Mouse (Mus musculus) layer of hippocampus, adult 18-20 months (tissue): ENCODE results near the gene Pip4k2c. TPM values are rescaled to one million over a fixed set of nuclear protein-coding genes. Genes with fewer than 3 reads are reported as not detected.
"Not testable (repeated sequence)": the region's sequence is repeated elsewhere in the genome, so short reads cannot be mapped to it uniquely, and the experiment has no call there.

Experiments used
- DNase-seq, 2 experiments: peaks; one replicate each; pipeline ENCODE4 v3.0.0; 2022; ENCODE audit warnings: low spot score in 2 of 2
- total RNA-seq, 2 experiments: library from RNA; stranded (reverse); gene quantifications; 2 replicates each; pipeline ENCODE4 v1.2.3; 2021

Gene Pip4k2c
- total RNA-seq, 2 experiments from 2014 or later, result 103 to 114 TPM

GRCm38 (mm10) chr10:127152556-127152955 lies 58.8 kb downstream of the Pip4k2c start:
- DNase-seq, result not testable (repeated sequence)

- not testable (repeated sequence) for DNase-seq
Measured at GRCm38 (mm10) chr10:127151233-127151632, 60.2 kb downstream of the Pip4k2c start.

GRCm38 (mm10) chr10:127150471-127150872 lies 60.9 kb downstream of the Pip4k2c start:
- DNase-seq, result no peak

- DNase-seq, result no peak
Measured at GRCm38 (mm10) chr10:127147135-127147534, 64.2 kb downstream of the Pip4k2c start.

Other genes starting within 250 kb of the Pip4k2c start
- 100 to 1,000 TPM; 108 to 115 TPM for gene Ctdsp2, start 232.9 kb downstream of the Pip4k2c start, total RNA-seq
- gene Avil, start 210.9 kb downstream of the Pip4k2c start, total RNA-seq, result under 1 TPM; 0.25 to 0.77 TPM
- gene Tsfm, start 180.7 kb downstream of the Pip4k2c start, total RNA-seq, result 10 to 100 TPM; 28.0 to 29.0 TPM
- gene Mettl1, start 170.2 kb downstream of the Pip4k2c start, total RNA-seq, result 10 to 100 TPM; 11.2 to 12.6 TPM
- under 1 TPM; 0.17 to 0.38 TPM for gene Eef1akmt3, start 170.1 kb downstream of the Pip4k2c start, total RNA-seq
- gene Cyp27b1, start 163.3 kb downstream of the Pip4k2c start, total RNA-seq, result 1 to 10 TPM in 1 of 2 experiments, under 1 TPM in 1; 0.91 to 1.2 TPM
- gene March9, start 151.4 kb downstream of the Pip4k2c start, total RNA-seq, result 10 to 100 TPM; 20.5 to 21.9 TPM
- gene Cdk4, start 148.1 kb downstream of the Pip4k2c start, total RNA-seq, result 10 to 100 TPM; 83.9 to 91.1 TPM
- gene Tspan31, start 141.3 kb downstream of the Pip4k2c start, total RNA-seq, result 10 to 100 TPM; 60.3 to 60.7 TPM
- gene Agap2, start 136.3 kb downstream of the Pip4k2c start, total RNA-seq, result 100 to 1,000 TPM; 807 to 841 TPM
- 100 to 1,000 TPM; 105 to 107 TPM for gene Os9, start 90.5 kb downstream of the Pip4k2c start, total RNA-seq
- 100 to 1,000 TPM; 122 to 124 TPM for gene B4galnt1, start 46.4 kb downstream of the Pip4k2c start, total RNA-seq
- 10 to 100 TPM; 10.2 to 13.5 TPM for gene Slc26a10, start 30.9 kb downstream of the Pip4k2c start, total RNA-seq
- 100 to 1,000 TPM; 338 to 373 TPM for gene Arhgef25, start 21.5 kb downstream of the Pip4k2c start, total RNA-seq
- 100 to 1,000 TPM; 210 to 217 TPM for gene Dtx3, start 15.9 kb downstream of the Pip4k2c start, total RNA-seq
- gene Kif5a, start 51.8 kb upstream of the Pip4k2c start, total RNA-seq, result 100 to 1,000 TPM; 839 to 860 TPM
- 100 to 1,000 TPM; 253 to 259 TPM for gene Dctn2, start 54.8 kb upstream of the Pip4k2c start, total RNA-seq
- 10 to 100 TPM; 48.1 to 53.2 TPM for gene Mbd6, start 77.4 kb upstream of the Pip4k2c start, total RNA-seq
- gene Mars, start 100.2 kb upstream of the Pip4k2c start, total RNA-seq, result 10 to 100 TPM; 55.2 to 57.5 TPM
- under 1 TPM; 0.84 to 0.92 TPM for gene Arhgap9, start 110.4 kb upstream of the Pip4k2c start, total RNA-seq
- gene Gli1, start 130.4 kb upstream of the Pip4k2c start, total RNA-seq, result 1 to 10 TPM; 1.5 to 2.0 TPM
- gene Inhbe, start 142.8 kb upstream of the Pip4k2c start, total RNA-seq, result not detected
- gene Inhbc, start 158.8 kb upstream of the Pip4k2c start, total RNA-seq, result not detected
- 100 to 1,000 TPM; 164 to 167 TPM for gene R3hdm2, start 168.7 kb upstream of the Pip4k2c start, total RNA-seq